Mouse (Mus musculus) ES-Bruce4 (cell line): Measurements from ENCODE around the gene Hist2h4. TPM values are rescaled to one million over a fixed set of nuclear protein-coding genes. Genes with fewer than 3 reads are reported as not detected.
"Not testable (repeated sequence)": the region's sequence is repeated elsewhere in the genome, so short reads cannot be mapped to it uniquely, and the experiment has no call there.

Source experiments
- H3K27ac ChIP-seq: 2 replicates; pipeline ENCODE4 v1.5.1; 2012; ENCODE audit warnings: low read length, inconsistent platforms; ENCODE audit not compliant: insufficient read depth
- H3K27me3 ChIP-seq: 2 replicates; pipeline ENCODE4 v1.6.1; 2012; ENCODE audit warnings: mild to moderate bottlenecking, low read length, inconsistent platforms; ENCODE audit not compliant: control insufficient read depth, poor library complexity, insufficient read depth, severe bottlenecking
- H3K36me3 ChIP-seq: 2 replicates; pipeline ENCODE4 v1.6.1; 2012; ENCODE audit warnings: inconsistent platforms, mild to moderate bottlenecking, low read length, moderate library complexity; ENCODE audit not compliant: control insufficient read depth, poor library complexity, insufficient read depth, severe bottlenecking
- H3K4me1 ChIP-seq: one replicate; pipeline ENCODE4 v1.8.1; 2011; ENCODE audit warnings: low read length; ENCODE audit not compliant: control insufficient read depth, insufficient read depth
- H3K4me3 ChIP-seq: 2 replicates; pipeline ENCODE4 v1.5.1; 2011; ENCODE audit warnings: low read depth, mild to moderate bottlenecking, low read length
- H3K9ac ChIP-seq: 2 replicates; pipeline ENCODE4 v1.6.1; 2012; ENCODE audit warnings: low read depth, mild to moderate bottlenecking, inconsistent platforms; ENCODE audit not compliant: poor library complexity, severe bottlenecking
- H3K9me3 ChIP-seq: replicated peaks from 2 replicates; pipeline ENCODE4 v1.6.1; 2012; ENCODE audit warnings: mild to moderate bottlenecking, low read length, inconsistent platforms; ENCODE audit not compliant: control insufficient read depth, poor library complexity, insufficient read depth, severe bottlenecking
- CTCF ChIP-seq: IDR thresholded peaks from one replicate; pipeline ENCODE4 v1.8.1; 2011; ENCODE audit warnings: low read depth, low read length
- EP300 ChIP-seq: IDR thresholded peaks from 2 replicates; pipeline ENCODE4 v1.6.1; 2011; ENCODE audit warnings: low read depth, low read length; ENCODE audit not compliant: insufficient read depth
- POLR2A ChIP-seq: IDR thresholded peaks from one replicate; pipeline ENCODE4 v1.8.1; 2011; ENCODE audit warnings: low read length; ENCODE audit not compliant: insufficient read depth
- polyA plus RNA-seq: library from polyadenylated mRNA; stranded (reverse); fragments of >200 nt; gene quantifications from 2 replicates; pipeline ENCODE4 v1.2.4, GENCODE M21; 2011; ENCODE audit warnings: low read depth; ENCODE audit not compliant: missing spikeins, insufficient read depth, insufficient read length

Gene Hist2h4
- polyA plus RNA-seq, 1 experiment: 3.6 TPM

- Histone ChIP-seq H3K9me3 (peaks cover 6% of the 10 kb centered on the region; the same call in 1 of the 2 replicates), H3K4me3 (peak overlapping the region; percentile 9; the same call in 1 of the 2 replicates), H3K36me3 (no peaks in the 10 kb centered on the region), H3K27ac (no peak overlapping the region), H3K4me1 (no peaks in the 10 kb centered on the region), H3K27me3 (no peaks in the 10 kb centered on the region), H3K9ac (peak overlapping the region; percentile 8; the same call in 1 of the 2 replicates)
- TF ChIP-seq POLR2A: no peak
- TF ChIP-seq EP300: no peak
- no peak for TF ChIP-seq CTCF
These were observed 37.8 kb upstream of the Hist2h4 start for GRCm38 (mm10) chr3:96300706-96301529.

DNA sequence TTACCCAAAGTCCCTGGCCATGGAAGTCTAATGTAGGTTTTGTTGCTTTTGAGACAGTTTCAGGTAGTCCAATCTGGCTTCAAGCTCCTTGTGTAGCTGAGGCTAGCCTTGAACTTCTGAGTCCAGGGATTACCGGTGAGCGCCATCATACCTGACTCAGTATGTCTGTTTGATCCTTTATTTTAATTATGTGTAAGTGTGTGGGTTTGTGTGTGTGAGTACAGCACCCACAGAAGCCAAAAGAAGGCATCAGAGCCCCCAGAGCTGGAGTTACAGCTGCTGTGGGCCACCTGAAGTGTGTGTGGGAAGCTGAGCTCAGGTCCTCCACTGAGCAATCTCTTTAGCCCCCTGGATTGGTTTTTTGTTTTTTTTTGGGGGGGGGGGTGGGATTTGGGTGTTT, 36.5 kb upstream of the Hist2h4 start:
- TF ChIP-seq CTCF (no peak), EP300 (no peak)

DNA sequence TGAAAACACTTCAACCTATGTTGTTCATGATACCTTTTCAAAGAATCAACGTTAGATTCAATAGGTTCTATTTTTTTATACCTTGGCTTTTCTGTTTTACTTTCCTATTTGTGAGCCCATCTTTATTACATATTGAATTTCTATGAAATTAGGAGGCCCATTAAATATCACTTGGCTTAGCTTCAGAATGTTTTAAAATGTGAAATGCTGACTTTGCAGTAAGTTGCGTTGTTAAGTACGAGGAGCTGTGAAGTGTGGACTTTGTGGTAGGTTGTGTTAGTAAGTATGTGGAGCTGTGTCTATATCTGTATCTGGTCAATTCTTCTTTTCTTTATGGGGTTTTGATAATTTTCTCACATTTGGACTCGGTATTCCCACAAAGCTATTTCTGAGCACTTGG, 35.2 kb upstream of the Hist2h4 start:
- Histone ChIP-seq H3K9me3 (peaks cover 6% of the 10 kb centered on the region; the same call in 1 of the 2 replicates), H3K4me1 (no peaks in the 10 kb centered on the region), H3K36me3 (no peaks in the 10 kb centered on the region), H3K27me3 (no peaks in the 10 kb centered on the region), H3K9ac (no peak overlapping the region), H3K4me3 (no peak overlapping the region), H3K27ac (no peak overlapping the region)
- TF ChIP-seq EP300 (no peak), CTCF (no peak), POLR2A (no peak)

More for the DNA sequence above, 36.5 kb upstream of the Hist2h4 start:
- Histone ChIP-seq H3K27ac (no peak overlapping the region), H3K4me3 (no peak overlapping the region), H3K4me1 (no peaks in the 10 kb centered on the region), H3K9me3 (peaks cover 6% of the 10 kb centered on the region; the same call in 1 of the 2 replicates), H3K9ac (no peak overlapping the region), H3K27me3 (no peaks in the 10 kb centered on the region), H3K36me3 (no peaks in the 10 kb centered on the region)

GRCm38 (mm10) chr3:96293787-96294186, 30.7 kb upstream of the Hist2h4 start, which contains the start of gene Fcgr1:
Gene Fcgr1, minus strand, starts transcription at chr3:96293969.
- TF ChIP-seq EP300 (no peak), POLR2A (no peak), CTCF (no peak)
- Histone ChIP-seq H3K27ac (no peak within 1 kb of the TSS), H3K27me3 (no peaks in the 10 kb centered on the region), H3K4me1 (no peaks in the 10 kb centered on the region), H3K9me3 (peaks cover 4% of the 10 kb centered on the region; the same call in 1 of the 2 replicates), H3K4me3 (no peak within 1 kb of the TSS), H3K36me3 (no peaks in the 10 kb centered on the region), H3K9ac (no peak within 1 kb of the TSS)

DNA sequence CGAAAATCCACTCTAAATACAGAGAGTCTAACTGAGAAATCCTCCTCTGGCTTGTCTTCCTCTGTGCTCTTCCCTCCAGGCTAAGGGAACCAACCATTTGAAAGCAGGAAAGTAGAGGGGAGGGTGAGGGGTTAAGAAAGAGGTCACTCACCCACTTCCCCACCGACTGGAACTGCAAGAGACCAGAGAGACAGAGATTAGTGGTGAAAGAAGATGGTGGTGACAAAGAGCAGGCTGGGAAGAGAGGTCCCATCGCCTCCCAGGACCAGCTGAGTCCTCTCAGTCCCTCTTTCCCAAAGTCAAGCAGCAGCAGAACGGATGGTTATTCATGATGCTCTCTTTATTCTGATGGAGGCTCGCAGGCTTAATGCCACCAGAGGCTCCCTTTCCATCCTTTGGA, 30.3 kb upstream of the Hist2h4 start:
- H3K9ac ChIP-seq: no peak overlapping the region
- 0 out of 2 replicates have a peak, but pooled peaks cover under 1% of the 10 kb centered on the region for H3K9me3 ChIP-seq
- TF ChIP-seq EP300: no peak
- TF ChIP-seq POLR2A: no peak
- no peak for TF ChIP-seq CTCF
- H3K4me3 ChIP-seq: no peak overlapping the region
- no peaks in the 10 kb centered on the region for H3K4me1 ChIP-seq
- H3K27ac ChIP-seq: no peak overlapping the region
- no peaks in the 10 kb centered on the region for H3K27me3 ChIP-seq
- H3K36me3 ChIP-seq: no peaks in the 10 kb centered on the region

DNA sequence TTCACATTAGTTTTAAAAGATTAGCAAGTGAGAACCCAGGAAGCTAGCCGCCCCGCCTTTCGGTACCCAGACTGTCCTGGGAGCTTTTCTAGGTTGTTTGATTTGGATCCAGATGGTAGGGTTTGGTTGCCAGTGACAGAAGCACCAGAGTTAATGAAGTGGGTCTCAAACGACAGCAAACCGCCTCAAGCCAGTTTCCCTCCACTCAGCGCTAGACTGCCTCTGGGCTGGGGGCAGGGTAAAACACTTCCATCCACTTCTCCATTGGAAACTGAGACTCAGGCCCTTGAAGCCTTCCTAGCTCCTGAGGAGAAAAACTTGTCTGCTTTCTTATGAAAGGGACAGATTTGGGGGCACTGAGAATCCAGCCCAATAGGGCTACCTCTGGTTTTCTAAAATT, 29.5 kb upstream of the Hist2h4 start:
- no peak for TF ChIP-seq CTCF
- TF ChIP-seq EP300: no peak
- TF ChIP-seq POLR2A: no peak
- no peaks in the 10 kb centered on the region for H3K9me3 ChIP-seq
- no peak overlapping the region for H3K4me3 ChIP-seq
- H3K36me3 ChIP-seq: no peaks in the 10 kb centered on the region
- H3K4me1 ChIP-seq: no peaks in the 10 kb centered on the region
- no peak overlapping the region for H3K9ac ChIP-seq
- no peaks in the 10 kb centered on the region for H3K27me3 ChIP-seq
- H3K27ac ChIP-seq: no peak overlapping the region

- H3K4me3 ChIP-seq, H3K4me1 ChIP-seq, H3K9me3 ChIP-seq, H3K27me3 ChIP-seq, H3K9ac ChIP-seq, H3K27ac ChIP-seq, H3K36me3 ChIP-seq: not testable (repeated sequence)
These were observed 27.6 kb upstream of the Hist2h4 start for GRCm38 (mm10) chr3:96290727-96291126.
